Mouse (Mus musculus) thymus, adult 2 months (tissue): ENCODE measurements around the gene Rptor.

Experiments used
- CTCF ChIP-seq: fragments of 200-500 bp; IDR thresholded peaks from 2 replicates; pipeline ENCODE4 v1.5.1; 2012; ENCODE audit warnings: mild to moderate bottlenecking, control low read depth, low read length, moderate library complexity, borderline replicate concordance; ENCODE audit not compliant: control insufficient read depth, poor library complexity, insufficient read depth; ENCODE audit errors: extremely low read depth
- POLR2A ChIP-seq: fragments of 200-500 bp; IDR thresholded peaks from 2 replicates; pipeline ENCODE4 v1.6.1; 2012; ENCODE audit warnings: mild to moderate bottlenecking, low read length, control low read depth, moderate library complexity; ENCODE audit not compliant: control insufficient read depth, poor library complexity, insufficient read depth; ENCODE audit errors: extremely low read depth

DNA sequence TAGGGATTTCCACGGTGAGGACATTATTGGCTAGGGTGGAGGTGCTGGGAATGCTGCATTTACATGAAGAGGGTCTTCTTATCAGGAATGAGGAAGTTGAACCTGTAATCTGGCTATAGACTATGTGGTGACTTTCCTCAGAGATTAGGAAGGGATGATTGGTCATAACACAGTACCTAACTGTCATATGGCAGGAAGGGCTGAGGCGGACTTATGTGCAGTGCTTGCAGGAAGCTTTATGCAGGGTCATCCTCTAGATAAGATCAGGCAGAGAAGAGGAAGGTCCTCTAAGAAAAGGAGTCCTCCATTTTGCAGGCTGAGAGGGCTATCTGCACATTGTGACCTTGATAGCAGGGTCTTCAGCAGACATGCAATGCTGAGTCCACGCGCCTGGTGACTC lies 180.9 kb downstream of the Rptor start:
- TF ChIP-seq POLR2A (no peak), CTCF (no peak)
